9 mouse cellular contexts compared by ENCODE assay signal in the genomic region with DNA sequence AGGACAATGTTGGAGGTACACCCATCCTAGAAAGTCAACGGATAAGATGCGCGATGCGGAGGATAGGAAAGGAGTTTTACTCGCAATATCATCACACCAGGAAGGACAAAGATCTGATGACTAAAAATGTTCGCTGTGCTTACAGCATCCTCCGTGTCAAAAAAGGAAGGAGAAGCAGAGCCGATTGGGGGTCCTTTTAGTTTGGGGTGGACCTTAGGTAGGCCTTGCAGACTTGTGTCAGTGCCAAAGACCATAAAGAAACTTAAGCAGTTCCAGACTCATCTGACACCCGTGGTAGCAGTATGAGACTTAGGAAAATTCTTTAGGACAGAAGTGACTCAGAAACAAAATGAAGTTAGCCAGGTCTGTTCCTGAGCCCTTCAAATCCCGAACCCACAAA. TPM values are rescaled to one million over a fixed set of nuclear protein-coding genes. Genes with fewer than 3 reads are reported as not detected.
A peak's percentile ranks its signal among the peaks of the same experiment; 100 is the strongest.
DNase-seq lines count a peak whose midpoint lies in the region; ATAC-seq and TF ChIP-seq lines count a peak whose summit lies in the region.
"Not testable (repeated sequence)": the region's sequence is repeated elsewhere in the genome, so short reads cannot be mapped to it uniquely, and the experiment has no call there.
"Had no signal": no experiment of that assay in that cellular context is flagged by ENCODE, and none has a peak within 500 bp of the region (broad histone marks: within the 10 kb centered on the region; RNA-seq: fewer than 3 reads in every experiment).

No protein-coding gene starts in this region.

- not testable (repeated sequence) for H3K27me3 ChIP-seq in erythroblast, embryonic 14.5 days (ENCODE audit: control insufficient read depth); heart, embryonic 11.5 days (ENCODE audit: control insufficient read depth, insufficient read depth, low read length); limb, embryonic 13.5 days; lung, postnatal 0 days (replicated peaks; ENCODE audit: insufficient read depth, low read length); neural tube, embryonic 12.5 days (replicated peaks)

- peak overlapping the region; percentile 64 for H3K4me3 ChIP-seq in bone marrow macrophage, adult 2 months (ENCODE audit: insufficient read depth, low read length)
- H3K4me3 ChIP-seq in erythroblast, embryonic 14.5 days (replicated peaks), result peak overlapping the region; percentile 97
- H3K4me3 ChIP-seq in heart, embryonic 11.5 days (ENCODE audit: low read depth, low read length), result peak overlapping the region; percentile 76
- peak overlapping the region; percentile 96 for H3K4me3 ChIP-seq in limb, embryonic 13.5 days
- H3K4me3 ChIP-seq in lung, postnatal 0 days (ENCODE audit: low read depth, low read length), result peak overlapping the region; percentile 75; the same call in 1 of the 2 replicates
- peak overlapping the region; percentile 96 for H3K4me3 ChIP-seq in neural tube, embryonic 12.5 days

- not testable (repeated sequence) for TF ChIP-seq EP300 in lung, postnatal 0 days (IDR thresholded peaks at IDR 0.05)

- TF ChIP-seq CTCF in bone marrow macrophage, adult 2 months (IDR thresholded peaks at IDR 0.05; ENCODE audit: low read depth, low read length); lung, postnatal 0 days (IDR thresholded peaks at IDR 0.05): not testable (repeated sequence)

- not testable (repeated sequence) for ATAC-seq in heart, embryonic 11.5 days (replicated peaks; ENCODE audit: insufficient number of reproducible peaks, low FRiP score, low TSS enrichment); lung, postnatal 0 days
- 0 out of 2 replicates have a peak, but pooled peaks have one; percentile 1 for ATAC-seq in limb, embryonic 13.5 days (ENCODE audit: low FRiP score, low read depth)
- ATAC-seq in neural tube, embryonic 12.5 days (ENCODE audit: low FRiP score, low read depth), result peak; percentile 1; the same call in 1 of the 2 replicates

- peak overlapping the region; percentile 61 for H3K27ac ChIP-seq in bone marrow macrophage, adult 2 months (ENCODE audit: insufficient read depth, low read depth, low read length)
- H3K27ac ChIP-seq in heart, embryonic 11.5 days (ENCODE audit: low read depth, low read length), result peak overlapping the region; percentile 60
- H3K27ac ChIP-seq in limb, embryonic 13.5 days, result peak overlapping the region; percentile 67; the same call in 1 of the 2 replicates
- H3K27ac ChIP-seq in lung, postnatal 0 days (ENCODE audit: low read length); neural tube, embryonic 12.5 days: not testable (repeated sequence)

- not testable (repeated sequence) for H3K9me3 ChIP-seq in erythroblast, embryonic 14.5 days (ENCODE audit: control insufficient read depth, low read length); heart, embryonic 11.5 days (replicated peaks; ENCODE audit: control insufficient read depth, low read length); limb, embryonic 13.5 days; lung, postnatal 0 days (ENCODE audit: low read length); neural tube, embryonic 12.5 days

- DNase-seq in induced T-regulatory cell, adult 2 months (ENCODE audit: low read depth), result peak; percentile 29
- DNase-seq in lung, postnatal 0 days (ENCODE audit: low spot score), result not testable (repeated sequence)

- not testable (repeated sequence) for TF ChIP-seq POLR2A in bone marrow macrophage, adult 2 months (IDR thresholded peaks at IDR 0.05; ENCODE audit: borderline replicate concordance, low read depth, low read length)

- peak overlapping the region; percentile 58 for H3K9ac ChIP-seq in heart, embryonic 11.5 days (ENCODE audit: low read depth, low read length)
- peak overlapping the region; percentile 51 for H3K9ac ChIP-seq in limb, embryonic 13.5 days
- H3K9ac ChIP-seq in lung, postnatal 0 days (replicated peaks; ENCODE audit: low read depth), result not testable (repeated sequence)
- H3K9ac ChIP-seq in neural tube, embryonic 12.5 days, result 0 out of 2 replicates have a peak overlapping the region, but pooled peaks have one; percentile 38

- H3K4me2 ChIP-seq in heart, embryonic 11.5 days, result peak overlapping the region; percentile 54
- peak overlapping the region; percentile 96 for H3K4me2 ChIP-seq in limb, embryonic 13.5 days (replicated peaks)
- peak overlapping the region; percentile 82 for H3K4me2 ChIP-seq in lung, postnatal 0 days (replicated peaks; ENCODE audit: low read depth, low read length)
- H3K4me2 ChIP-seq in neural tube, embryonic 12.5 days (replicated peaks), result peak overlapping the region; percentile 91

- H3K4me1 ChIP-seq in bone marrow macrophage, adult 2 months (ENCODE audit: control insufficient read depth, insufficient read depth, low read length), result peaks cover 15% of the 10 kb centered on the region
- H3K4me1 ChIP-seq in erythroblast, embryonic 14.5 days (ENCODE audit: control insufficient read depth), result peaks cover 39% of the 10 kb centered on the region
- H3K4me1 ChIP-seq in heart, embryonic 11.5 days (ENCODE audit: control insufficient read depth, insufficient read depth, low read length), result peaks cover 20% of the 10 kb centered on the region
- H3K4me1 ChIP-seq in limb, embryonic 13.5 days, result peaks cover 29% of the 10 kb centered on the region
- not testable (repeated sequence) for H3K4me1 ChIP-seq in lung, postnatal 0 days (ENCODE audit: insufficient read depth, low read depth, low read length)
- peaks cover 31% of the 10 kb centered on the region for H3K4me1 ChIP-seq in neural tube, embryonic 12.5 days

- WGBS in heart, embryonic 11.5 days (ENCODE audit: insufficient replicate concordance), result 4% methylated on average over 7 of the region's 10 CpGs
- 1% methylated on average over 10 of the region's 10 CpGs for WGBS in limb, embryonic 13.5 days
- 2% methylated on average over 9 of the region's 10 CpGs for WGBS in lung, postnatal 0 days
- 7% methylated on average over 10 of the region's 10 CpGs for WGBS in neural tube, embryonic 12.5 days

- peaks cover 39% of the 10 kb centered on the region for H3K36me3 ChIP-seq in erythroblast, embryonic 14.5 days (ENCODE audit: control insufficient read depth)
- not testable (repeated sequence) for H3K36me3 ChIP-seq in heart, embryonic 11.5 days (ENCODE audit: control insufficient read depth, insufficient read depth, low read length); lung, postnatal 0 days (ENCODE audit: insufficient read depth, low read length); neural tube, embryonic 12.5 days
- peaks cover 10% of the 10 kb centered on the region for H3K36me3 ChIP-seq in limb, embryonic 13.5 days

RNA-seq across cellular contexts. Expression of gene Dgcr8, which starts 0.6 kb away (rescaled TPM):
- 19.8 and 21.4 TPM in 2 replicates for polyA plus RNA-seq in bone marrow macrophage, adult 2 months (2012; ENCODE audit: insufficient read depth, insufficient read length, missing spikeins)
- 0.64 and 0.95 TPM in 2 replicates for polyA plus RNA-seq in erythroblast, embryonic 14.5 days (2012)
- polyA plus RNA-seq in heart, embryonic 11.5 days (2014; fragmentation: Nextera tagmentation; extraction: Ambion mirVana), result 23.6 and 26.4 TPM in 2 replicates
- 40.0 and 41.9 TPM in 2 replicates for polyA plus RNA-seq in limb, embryonic 13.5 days (2015; fragmentation: Nextera tagmentation; extraction: Ambion mirVana)
- polyA plus RNA-seq in lung, postnatal 0 days (2015; fragmentation: Nextera tagmentation; extraction: Ambion mirVana), result 13.3 and 14.4 TPM in 2 replicates
- polyA plus RNA-seq in neural tube, embryonic 12.5 days (2016; fragmentation: Nextera tagmentation; extraction: Ambion mirVana), result 36.7 and 37.4 TPM in 2 replicates

RNA-seq across cellular contexts. Expression of gene Gm49776, which starts 31.5 kb away (rescaled TPM):
- 5.3 and 11.4 TPM in 2 replicates for polyA plus RNA-seq in bone marrow macrophage, adult 2 months (2012; ENCODE audit: insufficient read depth, insufficient read length, missing spikeins)
- not detected in 2 replicates for polyA plus RNA-seq in erythroblast, embryonic 14.5 days (2012)
- 3.7 TPM in 1 of 2 replicates, not detected in the other for polyA plus RNA-seq in heart, embryonic 11.5 days (2014; fragmentation: Nextera tagmentation; extraction: Ambion mirVana)
- 3.5 TPM in 1 of 2 replicates, not detected in the other for polyA plus RNA-seq in limb, embryonic 13.5 days (2015; fragmentation: Nextera tagmentation; extraction: Ambion mirVana)
- 2.2 and 2.5 TPM in 2 replicates for polyA plus RNA-seq in lung, postnatal 0 days (2015; fragmentation: Nextera tagmentation; extraction: Ambion mirVana)
- 2.8 and 4.7 TPM in 2 replicates for polyA plus RNA-seq in neural tube, embryonic 12.5 days (2016; fragmentation: Nextera tagmentation; extraction: Ambion mirVana)
- polyA plus RNA-seq: frontal cortex, adult 2 months; urinary bladder, adult 2 months had no signal

RNA-seq across cellular contexts. Expression of gene Ranbp1, which starts 41.1 kb away (rescaled TPM):
- polyA plus RNA-seq in bone marrow macrophage, adult 2 months (2012; ENCODE audit: insufficient read depth, insufficient read length, missing spikeins), result 85.0 and 105 TPM in 2 replicates
- polyA plus RNA-seq in erythroblast, embryonic 14.5 days (2012), result 72.2 and 86.6 TPM in 2 replicates
- polyA plus RNA-seq in heart, embryonic 11.5 days (2014; fragmentation: Nextera tagmentation; extraction: Ambion mirVana), result 585 and 656 TPM in 2 replicates
- polyA plus RNA-seq in limb, embryonic 13.5 days (2015; fragmentation: Nextera tagmentation; extraction: Ambion mirVana), result 641 and 645 TPM in 2 replicates
- 155 and 163 TPM in 2 replicates for polyA plus RNA-seq in lung, postnatal 0 days (2015; fragmentation: Nextera tagmentation; extraction: Ambion mirVana)
- polyA plus RNA-seq in neural tube, embryonic 12.5 days (2016; fragmentation: Nextera tagmentation; extraction: Ambion mirVana), result 701 and 706 TPM in 2 replicates

RNA-seq across cellular contexts. Expression of gene Trmt2a, which starts 41.1 kb away (rescaled TPM):
- 64.4 and 64.9 TPM in 2 replicates for polyA plus RNA-seq in bone marrow macrophage, adult 2 months (2012; ENCODE audit: insufficient read depth, insufficient read length, missing spikeins)
- 3.7 and 3.8 TPM in 2 replicates for polyA plus RNA-seq in erythroblast, embryonic 14.5 days (2012)
- 56.0 and 58.2 TPM in 2 replicates for polyA plus RNA-seq in heart, embryonic 11.5 days (2014; fragmentation: Nextera tagmentation; extraction: Ambion mirVana)
- 111 and 113 TPM in 2 replicates for polyA plus RNA-seq in limb, embryonic 13.5 days (2015; fragmentation: Nextera tagmentation; extraction: Ambion mirVana)
- 39.2 and 39.7 TPM in 2 replicates for polyA plus RNA-seq in lung, postnatal 0 days (2015; fragmentation: Nextera tagmentation; extraction: Ambion mirVana)
- polyA plus RNA-seq in neural tube, embryonic 12.5 days (2016; fragmentation: Nextera tagmentation; extraction: Ambion mirVana), result 95.4 and 106 TPM in 2 replicates

RNA-seq across cellular contexts. Expression of gene Zdhhc8, which starts 54.7 kb away (rescaled TPM):
- 10.8 and 14.3 TPM in 2 replicates for polyA plus RNA-seq in bone marrow macrophage, adult 2 months (2012; ENCODE audit: insufficient read depth, insufficient read length, missing spikeins)
- polyA plus RNA-seq in erythroblast, embryonic 14.5 days (2012), result 0.20 and 0.31 TPM in 2 replicates
- polyA plus RNA-seq in heart, embryonic 11.5 days (2014; fragmentation: Nextera tagmentation; extraction: Ambion mirVana), result 16.3 and 17.3 TPM in 2 replicates
- polyA plus RNA-seq in limb, embryonic 13.5 days (2015; fragmentation: Nextera tagmentation; extraction: Ambion mirVana), result 18.7 and 21.2 TPM in 2 replicates
- 12.9 and 13.9 TPM in 2 replicates for polyA plus RNA-seq in lung, postnatal 0 days (2015; fragmentation: Nextera tagmentation; extraction: Ambion mirVana)
- 16.7 and 17.7 TPM in 2 replicates for polyA plus RNA-seq in neural tube, embryonic 12.5 days (2016; fragmentation: Nextera tagmentation; extraction: Ambion mirVana)
